Mouse (Mus musculus): ENCODE data around the gene Aknad1.

Gene Aknad1

DNA sequence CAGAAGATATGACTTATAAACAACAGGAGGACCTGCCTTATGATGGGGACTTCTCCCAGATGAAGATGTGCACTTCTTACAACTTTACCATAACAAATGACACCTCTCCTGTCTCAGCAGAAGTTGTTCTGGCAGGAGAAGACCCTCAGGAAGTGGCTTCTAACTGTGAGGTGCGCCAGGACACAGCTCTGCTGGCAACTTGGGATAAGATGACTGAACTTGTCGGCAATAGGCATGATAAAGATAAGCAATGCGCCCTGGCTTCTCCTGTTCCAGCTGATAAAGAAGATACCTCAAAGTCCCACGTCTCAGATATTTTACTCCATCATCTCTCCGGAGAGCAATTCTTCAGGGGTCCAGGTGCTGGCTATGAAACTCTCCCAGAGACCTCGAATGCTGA, 12.2 kb downstream of the Aknad1 start:
- DNase-seq = no peak

DNA sequence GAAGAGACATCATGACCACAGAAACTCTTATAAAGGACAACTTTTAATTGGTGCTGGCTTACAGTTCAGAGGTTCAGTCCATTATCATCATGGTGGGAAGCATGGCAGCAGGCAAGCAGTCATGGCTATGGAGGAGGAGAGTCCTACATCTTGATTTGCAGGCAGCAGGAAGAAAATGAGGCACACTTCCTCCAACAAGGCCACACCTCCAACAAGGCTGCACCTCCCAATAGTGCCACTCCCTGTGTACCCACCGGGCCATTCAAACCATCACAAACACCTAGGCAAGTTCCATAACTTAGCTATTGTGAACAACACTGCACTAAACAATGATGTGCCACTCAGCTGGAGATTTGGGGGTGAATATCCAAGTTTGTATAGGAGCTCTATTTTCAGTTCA, 15.1 kb downstream of the Aknad1 start:
- DNase-seq = no peak

DNA sequence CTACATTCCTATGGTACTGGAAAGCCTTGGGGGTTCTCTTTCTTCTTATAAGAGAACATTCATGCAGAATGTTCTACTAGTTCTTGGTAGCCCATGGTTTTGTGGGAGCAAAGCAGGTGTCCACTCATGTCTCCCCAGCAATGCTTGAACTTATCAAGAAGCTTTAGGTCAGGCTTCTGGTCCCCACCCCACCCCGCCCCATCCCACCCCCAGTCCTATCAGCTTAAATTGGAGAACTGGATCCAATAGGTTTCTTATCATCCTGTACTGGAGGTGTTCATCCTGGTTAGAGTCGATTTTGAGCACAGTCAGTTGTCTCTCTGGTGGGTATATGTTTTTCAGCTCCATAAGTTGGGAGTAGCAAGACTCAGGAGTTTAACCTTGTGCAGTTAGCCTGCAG, 16.1 kb downstream of the Aknad1 start:
- no peak for DNase-seq

DNA sequence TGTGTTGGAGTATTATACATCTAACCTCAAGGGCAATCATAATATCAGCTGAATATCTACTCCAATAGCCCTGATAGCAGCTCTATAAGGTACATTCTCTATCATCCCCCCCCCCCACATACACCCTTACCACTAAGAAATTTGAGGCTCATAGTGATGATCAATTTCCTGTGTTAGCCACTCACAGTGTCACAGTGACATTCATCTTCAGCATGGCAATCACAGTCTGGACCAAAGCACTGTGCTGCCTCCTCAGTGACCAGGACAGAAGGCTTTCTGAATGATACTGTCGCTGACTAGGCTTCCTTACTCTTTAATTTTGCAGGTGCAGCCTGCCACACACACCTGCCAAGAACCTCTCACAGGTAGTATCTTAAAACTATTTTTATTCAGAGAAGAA, 16.7 kb downstream of the Aknad1 start:
- no peak for DNase-seq

DNA sequence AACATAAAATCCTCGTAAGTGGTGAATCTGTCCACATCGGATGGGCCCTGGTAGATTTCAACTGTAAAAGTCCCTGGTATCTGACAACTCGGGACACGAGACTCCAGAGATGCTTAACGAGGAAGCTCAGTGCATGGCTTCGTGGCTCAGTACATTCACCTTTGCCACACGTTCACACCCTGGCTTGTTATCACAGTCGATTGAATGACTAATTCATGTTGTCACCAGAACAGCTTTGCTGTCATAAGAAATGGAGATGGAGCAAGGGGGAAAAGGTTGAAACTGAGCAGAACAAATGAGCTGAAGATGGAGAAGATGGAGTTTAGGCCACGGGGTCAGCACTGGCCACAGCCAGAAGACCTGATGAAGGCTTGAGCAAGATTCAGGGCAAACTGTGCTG, 18.1 kb downstream of the Aknad1 start:
- DNase-seq = no peak

DNA sequence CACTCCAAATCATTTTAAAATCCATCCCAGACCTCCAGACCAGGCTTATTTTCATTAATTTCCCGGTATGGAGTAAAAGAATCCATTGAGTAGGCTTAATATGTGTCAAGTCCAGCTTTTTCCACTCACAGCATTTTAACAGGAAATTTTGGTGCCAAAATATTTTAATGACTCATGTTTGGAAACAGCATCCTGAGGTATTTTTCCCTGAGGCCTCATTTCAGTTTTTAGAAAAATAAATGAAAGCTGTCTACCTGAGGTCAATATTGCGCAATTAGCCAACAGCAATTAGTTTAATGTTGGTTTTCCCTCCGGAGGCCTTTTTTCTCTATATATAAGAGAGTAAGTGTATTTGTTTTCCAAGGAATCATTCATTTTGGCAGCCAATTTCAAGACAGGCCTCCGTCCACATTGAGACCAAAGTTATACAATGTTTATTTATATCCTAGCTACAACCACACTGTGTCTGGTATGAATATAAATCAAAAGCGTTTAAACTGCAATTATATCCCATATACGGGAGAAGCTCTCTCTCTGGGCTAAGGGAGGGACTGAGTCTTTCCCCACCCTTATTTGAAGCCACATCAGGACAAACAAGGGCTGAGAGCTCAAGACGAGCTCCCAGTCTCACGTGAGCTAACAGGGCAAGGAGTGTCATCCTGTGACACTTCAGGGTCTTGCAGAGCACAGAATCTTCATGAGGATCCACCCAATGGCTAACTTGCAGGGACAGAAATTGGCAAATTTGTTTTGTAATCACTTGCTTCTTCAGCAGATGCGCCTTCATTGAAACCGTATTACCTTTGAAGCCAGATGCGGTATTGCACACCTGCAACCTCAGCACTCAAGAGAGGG, 20.3 kb downstream of the Aknad1 start:
- DNase-seq = no peak

DNA sequence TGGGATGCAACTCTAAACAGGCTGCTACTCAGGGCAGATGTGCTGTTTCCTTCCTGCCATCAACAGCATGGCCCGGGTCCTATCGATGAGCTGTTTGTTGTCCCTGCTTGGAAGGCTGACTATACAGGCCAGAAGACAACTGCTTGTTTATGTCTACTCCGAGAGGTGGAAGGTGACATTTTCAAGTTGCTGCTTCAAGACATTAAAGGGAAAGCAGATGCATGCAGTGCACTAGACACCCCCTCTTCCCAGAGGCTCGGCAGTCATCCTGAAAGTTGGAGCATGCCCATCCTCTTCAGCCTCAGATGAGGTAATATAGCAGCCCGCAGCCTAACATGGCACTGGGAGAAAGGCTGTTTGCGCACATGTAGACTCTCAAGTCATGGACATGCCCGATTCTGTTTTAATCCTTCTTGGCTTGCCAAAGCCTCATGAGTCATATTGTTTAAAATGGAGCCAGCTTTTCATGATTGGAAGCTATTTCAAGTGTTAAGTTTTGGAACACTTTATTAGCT, 23.2 kb downstream of the Aknad1 start:
- DNase-seq = no peak

DNA sequence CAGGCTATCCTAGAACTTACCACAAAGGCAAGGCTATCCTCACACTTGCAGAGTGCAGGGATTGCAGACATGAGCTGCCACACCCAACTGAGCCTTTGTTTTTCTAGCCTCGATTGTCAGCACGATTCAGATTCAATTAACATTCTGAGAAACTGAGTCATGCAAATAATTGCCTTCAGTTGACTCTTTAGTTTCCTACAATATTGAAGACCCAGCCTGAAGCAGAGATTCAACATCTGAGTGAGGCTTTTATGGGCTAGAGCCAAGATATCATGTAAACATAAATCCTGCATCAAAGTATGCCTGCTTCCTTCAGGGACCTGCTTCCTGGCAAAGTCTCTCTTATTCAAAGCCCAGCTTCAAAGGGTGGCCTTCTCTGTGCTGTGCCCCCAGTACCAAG, 24.2 kb downstream of the Aknad1 start:
- no peak for DNase-seq

DNA sequence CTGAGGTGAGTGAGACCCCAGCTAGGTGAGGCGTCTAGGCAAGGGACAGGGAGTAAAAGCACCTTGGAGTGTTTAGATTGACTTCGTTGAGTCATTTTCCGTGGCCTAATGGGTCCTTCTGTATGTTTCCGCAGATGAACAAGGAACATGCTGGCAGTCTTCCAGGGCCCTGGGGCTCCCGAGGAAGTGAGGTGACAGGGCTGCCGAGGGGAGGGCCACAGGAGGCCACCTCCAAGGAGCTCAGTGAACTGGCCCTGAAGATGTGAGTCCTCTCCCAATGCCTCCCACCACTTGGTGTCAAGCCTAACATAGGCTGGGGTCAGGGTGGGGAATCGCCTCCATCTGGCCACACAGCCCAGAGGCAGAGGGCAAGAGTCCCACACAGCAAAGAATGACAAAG, 25.5 kb downstream of the Aknad1 start:
- DNase-seq = peak; percentile 16 to 37

DNA sequence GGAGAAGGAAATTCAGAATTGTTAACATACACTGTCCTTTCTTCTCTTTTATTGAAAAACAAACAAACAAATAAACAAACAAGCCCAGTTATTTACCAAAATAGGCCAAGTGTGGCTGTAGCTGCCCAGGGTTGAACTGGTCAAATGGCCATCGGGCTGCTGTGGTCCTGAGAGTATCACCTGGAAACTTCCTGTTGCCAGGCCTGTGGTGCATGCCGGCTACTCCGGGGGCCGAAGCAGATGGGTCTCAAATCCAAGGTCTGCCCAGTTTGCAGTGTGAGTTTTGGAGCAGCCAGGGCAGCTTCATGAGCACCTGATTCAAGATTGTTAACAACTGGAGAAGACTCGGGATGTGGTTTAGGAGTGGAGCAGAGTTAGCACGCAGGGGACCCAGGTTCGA, 26.0 kb downstream of the Aknad1 start:
- no peak for DNase-seq

DNA sequence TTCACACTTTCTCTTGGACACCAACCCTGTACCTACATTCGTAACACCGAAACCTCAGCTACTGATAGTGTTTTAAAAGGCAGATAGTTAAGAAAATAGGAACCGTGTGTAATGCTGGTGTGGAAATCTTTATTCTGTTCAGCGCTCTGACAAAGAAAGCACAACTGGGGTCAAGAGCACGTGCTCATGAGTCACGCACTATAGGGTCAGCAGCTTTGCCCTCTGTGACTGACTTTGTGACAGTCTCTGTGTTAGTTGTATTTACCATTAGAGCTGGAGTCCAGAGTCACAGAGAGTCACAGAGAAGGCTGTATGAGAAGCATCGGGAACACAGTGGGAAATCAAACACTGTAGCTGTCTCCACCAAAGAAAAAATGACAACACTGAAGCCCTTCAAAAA, 27.5 kb downstream of the Aknad1 start:
- no peak for DNase-seq

DNA sequence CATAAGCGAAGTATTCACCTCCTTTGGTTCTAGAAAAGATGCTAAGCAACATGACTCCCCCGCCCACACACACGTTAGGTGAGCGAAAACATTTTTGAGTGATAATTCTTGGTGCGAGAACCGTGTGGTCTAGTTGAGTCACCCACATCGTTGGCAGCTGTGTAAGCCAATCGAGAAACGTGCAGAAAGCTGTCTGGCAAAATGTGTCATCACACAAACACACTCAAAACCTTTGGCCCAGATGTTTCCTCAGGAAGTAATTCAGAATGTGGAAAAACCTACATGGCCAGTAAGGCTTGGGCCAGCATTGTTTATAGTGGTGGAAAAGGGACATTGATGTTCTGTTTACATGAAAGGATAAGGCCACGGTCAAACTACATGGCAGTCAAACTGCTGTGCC, 28.0 kb downstream of the Aknad1 start:
- no peak for DNase-seq

DNA sequence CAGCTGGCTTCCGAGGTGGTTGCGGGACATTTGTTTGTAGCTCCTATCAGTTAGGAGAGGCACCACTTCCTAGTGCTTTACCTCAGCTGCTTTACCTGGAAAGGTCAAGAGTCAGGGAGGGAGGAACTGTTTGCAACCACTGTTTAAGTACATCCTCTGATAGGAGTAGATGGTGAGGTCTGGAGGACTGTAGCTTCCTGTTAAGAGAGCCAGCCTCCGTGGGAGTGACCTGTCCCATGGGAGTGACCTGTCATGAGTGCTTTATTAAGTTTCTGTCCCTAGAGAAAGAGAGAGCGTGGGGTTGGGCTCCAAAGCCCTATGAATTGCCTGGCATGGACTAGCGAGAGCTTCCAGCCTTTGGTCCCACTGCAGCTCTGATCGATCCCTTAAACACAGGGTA, 30.1 kb downstream of the Aknad1 start:
- no peak for DNase-seq

DNA sequence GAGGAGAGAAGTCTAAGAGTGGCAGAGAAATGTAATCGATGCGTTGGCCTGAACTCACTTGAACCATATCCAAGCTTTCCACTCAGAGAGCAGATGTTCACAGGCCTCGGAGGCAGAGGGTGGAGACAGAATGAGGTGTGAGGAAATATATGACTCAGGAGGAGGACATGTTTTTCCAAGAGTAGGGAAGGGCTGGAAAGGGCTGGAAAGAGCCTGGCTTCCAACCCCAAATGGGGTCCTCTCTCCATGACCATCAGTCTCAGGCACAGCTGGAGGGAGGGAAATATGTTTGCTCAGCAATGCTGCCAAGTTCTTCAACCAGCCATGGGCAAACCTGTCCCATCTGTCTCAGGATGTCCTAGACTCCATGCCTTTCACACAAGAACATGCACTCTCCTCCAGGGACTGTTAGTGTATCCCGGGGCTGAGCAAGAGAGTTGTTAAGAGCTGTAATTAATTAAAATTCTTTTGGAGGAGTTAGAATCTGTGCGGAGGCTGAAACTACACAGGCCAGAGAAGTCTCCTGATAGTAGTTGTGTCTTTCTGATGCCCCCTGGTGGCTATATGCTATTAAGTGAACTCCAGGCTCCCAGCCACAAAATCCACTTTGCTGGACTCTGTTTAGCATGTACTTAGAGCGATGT, 31.4 kb downstream of the Aknad1 start:
- DNase-seq = peak; percentile 65 to 68

DNA sequence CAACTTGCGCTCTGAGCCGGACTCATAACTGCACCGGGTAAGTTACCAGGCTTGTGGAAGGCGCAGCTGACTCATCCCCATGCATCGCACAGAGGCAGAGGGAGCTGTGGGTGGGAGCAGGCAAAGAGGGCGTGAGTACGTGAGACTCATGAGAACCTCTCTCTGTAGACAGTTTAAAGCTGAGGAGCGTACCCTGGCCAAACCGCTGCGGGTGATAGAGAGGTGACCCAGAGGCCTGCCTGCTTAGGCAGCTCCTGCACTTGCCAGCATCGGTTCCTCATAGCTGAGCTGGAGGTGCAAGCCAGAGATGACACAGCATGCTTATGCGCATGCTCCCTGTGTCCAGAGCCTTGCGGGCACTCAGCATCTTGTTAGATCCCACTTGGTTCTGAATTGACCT, 32.8 kb downstream of the Aknad1 start:
- no peak for DNase-seq

DNA sequence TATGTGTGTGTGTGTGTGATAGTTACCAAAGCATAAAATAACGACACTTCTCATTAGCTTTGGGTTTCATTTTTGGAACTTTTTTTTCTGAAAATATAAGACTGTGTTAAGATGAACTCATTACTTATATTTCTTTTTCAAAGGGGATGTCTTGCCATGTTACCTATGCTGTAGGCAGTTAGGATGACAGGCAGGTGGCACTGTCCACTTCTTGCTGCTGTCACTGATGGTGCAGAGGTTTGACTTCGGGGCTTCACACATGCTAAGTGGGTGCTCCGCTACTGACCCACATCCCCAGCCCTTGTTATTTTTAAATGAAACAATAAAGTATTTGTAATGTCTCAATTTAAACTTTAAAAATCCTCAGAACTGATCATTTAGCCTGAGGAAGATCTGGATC, 33.4 kb downstream of the Aknad1 start:
- no peak for DNase-seq

DNA sequence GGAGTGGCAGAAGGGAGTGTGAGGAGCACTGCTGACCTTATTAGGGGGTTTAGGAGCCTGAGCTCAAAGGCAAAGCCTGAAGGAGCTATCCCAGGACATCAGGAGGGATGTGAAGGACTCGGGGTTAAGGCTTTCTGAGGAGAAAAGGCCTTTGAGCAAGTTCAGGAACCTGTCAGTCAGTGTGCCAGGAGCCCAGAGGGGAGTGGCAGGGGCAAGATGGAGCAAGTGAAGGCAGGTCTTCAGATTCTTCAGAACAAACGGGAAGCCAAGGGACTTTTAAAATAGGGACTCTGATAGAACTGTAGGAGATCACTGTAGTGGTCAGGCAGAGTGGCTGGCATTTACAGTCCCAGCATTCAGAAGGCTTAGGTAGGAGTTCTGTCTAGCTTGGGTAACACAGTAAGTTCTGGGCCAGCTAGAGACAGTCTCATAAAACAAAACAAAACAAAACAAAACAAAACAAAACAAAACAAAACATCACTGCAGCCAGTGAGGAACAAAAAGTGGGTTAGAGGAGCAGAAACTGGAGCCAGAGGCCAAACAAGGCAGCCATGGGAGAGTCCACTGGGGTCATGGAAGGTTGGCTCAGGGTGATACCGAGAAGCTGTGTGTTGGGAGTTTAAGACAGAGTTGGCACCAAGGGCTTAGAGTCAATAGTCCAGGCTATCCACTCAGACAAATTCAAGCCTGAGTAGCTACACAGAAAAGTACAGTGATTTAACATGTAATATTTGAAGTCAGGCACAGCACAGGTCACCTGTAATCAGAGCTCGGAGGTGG, 39.5 kb downstream of the Aknad1 start:
- DNase-seq = no peak

DNA sequence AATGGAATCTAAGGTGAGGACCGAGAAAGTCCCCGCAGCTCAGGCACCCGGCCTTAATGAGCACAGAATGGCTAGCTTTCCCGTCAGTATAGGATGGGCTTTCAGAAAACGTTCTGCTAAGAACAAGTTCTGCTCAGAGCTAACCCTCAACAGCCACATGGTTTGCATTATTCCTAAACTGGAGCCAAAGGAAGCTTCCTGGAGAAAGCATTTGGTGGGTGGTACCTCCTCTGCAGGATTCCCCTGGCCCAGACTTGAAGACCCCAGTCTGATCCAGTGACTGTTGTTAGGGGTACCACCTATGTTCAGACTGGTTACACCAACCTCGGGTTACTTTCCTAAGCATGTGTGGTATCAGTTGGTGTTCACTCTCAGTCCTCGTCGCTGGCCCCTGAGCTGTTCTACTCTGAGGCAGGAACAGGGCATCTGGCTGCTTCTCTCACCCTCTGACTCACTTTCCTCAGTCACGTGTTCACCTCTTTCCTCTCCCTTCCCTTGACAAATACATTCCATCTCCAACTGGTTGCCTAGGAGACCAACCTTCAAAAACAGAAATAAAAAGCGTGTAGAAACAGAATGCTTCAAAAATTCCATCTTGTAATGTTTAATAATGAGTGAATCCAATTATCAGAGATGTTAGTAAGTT, 41.9 kb downstream of the Aknad1 start:
- DNase-seq = no peak

DNA sequence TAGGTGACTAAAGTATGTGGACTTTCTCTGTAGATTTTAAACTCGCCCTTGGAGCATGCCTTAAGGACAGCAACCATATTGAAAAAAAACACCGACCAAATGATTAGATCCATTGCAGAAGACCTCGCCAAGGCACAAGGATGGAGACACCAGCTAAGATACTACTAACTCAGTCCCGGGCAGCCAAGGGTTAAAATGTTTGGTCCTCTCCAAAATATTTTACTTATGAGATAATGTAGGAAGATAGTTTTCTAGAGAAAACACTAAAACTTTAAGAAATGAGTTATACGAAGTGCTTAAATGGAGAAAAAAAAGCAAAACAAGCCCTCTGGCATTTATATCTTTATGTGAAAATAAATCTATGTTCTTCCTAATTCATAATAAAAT, 42.4 kb downstream of the Aknad1 start:
- no peak for DNase-seq

DNA sequence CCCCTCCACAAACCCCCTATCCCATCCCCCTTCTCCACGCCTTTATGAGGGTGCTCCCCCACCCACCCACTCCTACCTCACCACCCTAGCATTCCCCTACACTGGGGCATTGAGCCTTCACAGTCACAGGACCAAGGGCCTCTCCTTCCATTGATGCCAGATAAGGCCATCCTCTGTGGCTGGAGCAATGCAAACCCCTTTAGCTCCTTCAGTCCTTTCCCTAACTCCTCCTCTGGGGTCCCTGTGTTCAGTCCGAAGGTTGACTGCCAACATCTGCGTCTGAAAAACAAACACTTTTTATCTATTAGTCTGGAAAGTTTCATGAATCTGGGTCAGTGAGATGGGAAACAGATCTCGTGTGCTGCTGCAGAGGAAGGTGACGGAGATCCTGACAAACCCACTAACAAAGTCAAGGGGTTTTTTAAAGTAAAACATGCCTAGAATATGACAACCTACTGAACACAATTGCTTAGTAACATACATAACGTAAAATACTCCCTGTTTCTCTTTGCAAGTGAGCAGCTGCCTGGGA, 43.0 kb downstream of the Aknad1 start:
- DNase-seq = no peak

DNA sequence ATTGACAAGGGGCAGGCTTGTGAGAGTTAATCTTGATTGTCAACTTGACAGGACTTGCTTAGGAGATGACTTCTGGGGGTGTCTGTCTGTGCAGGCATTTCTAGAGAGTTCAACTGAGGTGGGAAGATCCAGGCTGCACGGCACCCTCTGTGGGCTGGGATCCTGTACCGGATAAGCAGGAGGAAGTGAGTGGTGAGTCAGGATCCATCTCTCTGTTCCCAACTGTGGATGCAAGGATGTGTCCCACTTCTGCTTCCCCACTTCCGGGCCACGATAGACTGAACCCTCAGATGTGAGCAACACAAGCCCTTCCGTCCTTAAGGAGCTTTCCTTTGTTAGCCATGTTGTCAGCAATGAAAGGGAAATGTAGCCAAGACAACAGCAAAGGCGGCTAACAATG, 47.1 kb downstream of the Aknad1 start:
- no peak for DNase-seq

DNA sequence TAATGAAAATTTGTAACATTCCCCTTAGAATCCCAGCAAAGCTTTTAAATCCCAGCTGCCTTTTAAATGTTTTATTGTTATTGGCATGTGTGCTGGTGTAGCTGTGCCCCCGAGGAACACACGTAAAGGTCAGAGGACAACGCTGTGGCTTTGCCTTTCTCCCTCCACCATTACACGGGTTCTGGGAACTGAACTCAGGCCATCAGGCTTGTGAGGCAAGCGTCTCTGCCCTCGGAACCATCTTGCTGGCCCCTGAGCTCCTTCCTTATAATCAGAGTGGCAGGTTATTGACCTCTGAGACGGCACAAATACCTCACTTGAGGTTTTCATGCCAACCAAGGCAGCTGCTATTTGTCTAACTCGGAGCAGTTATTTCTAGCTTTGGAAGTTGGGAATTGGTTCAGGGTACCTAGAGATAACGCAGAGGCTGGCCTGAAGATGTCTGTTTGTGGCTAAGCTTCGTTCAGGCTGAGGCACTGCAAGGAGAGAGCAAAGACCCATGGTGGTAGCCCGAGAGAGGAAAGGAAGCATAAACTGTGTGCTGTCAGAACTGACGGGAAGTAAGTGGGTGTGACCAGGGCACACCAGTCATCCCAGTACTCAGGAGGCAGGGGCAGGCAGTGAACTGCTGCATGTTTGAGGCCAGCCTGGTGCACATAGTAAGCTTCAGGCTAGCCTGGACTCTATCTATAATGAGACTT, 48.4 kb downstream of the Aknad1 start:
- no peak for DNase-seq

All from cerebellum, postnatal 14 days (tissue).